Mouse (Mus musculus): ENCODE data around the gene Sorcs3. TPM values are rescaled to one million over a fixed set of nuclear protein-coding genes. Genes with fewer than 3 reads are reported as not detected.

The Sorcs3 gene
- polyA plus RNA-seq, 1 experiment from 2014 or later, result 9.9 TPM

- Histone ChIP-seq H3K27ac (ENCODE audit: low read length) (no peak overlapping the region), H3K4me2 (ENCODE audit: low read length) (no peak overlapping the region), H3K36me3 (ENCODE audit: control insufficient read depth, insufficient read depth) (no peaks in the 10 kb centered on the region), H3K4me3 (replicated peaks; ENCODE audit: low read length) (no peak overlapping the region), H3K4me1 (replicated peaks; ENCODE audit: control insufficient read depth, insufficient read depth, low read length) (peaks cover 16% of the 10 kb centered on the region), H3K9ac (replicated peaks; ENCODE audit: low read depth, low read length) (no peak overlapping the region), H3K9me3 (ENCODE audit: control insufficient read depth, low read length) (no peaks in the 10 kb centered on the region), H3K27me3 (replicated peaks; ENCODE audit: control insufficient read depth, insufficient read depth, low read length) (no peaks in the 10 kb centered on the region)
- ATAC-seq, result no peak
- WGBS, result 84% methylated on average over 5 of the region's 5 CpGs
Measured at GRCm38 (mm10) chr19:48461141-48461540, 255.3 kb downstream of the Sorcs3 start.

GRCm38 (mm10) chr19:48462426-48462825, 256.6 kb downstream of the Sorcs3 start:
- Histone ChIP-seq H3K9ac (replicated peaks; ENCODE audit: low read depth, low read length) (no peak overlapping the region), H3K4me3 (replicated peaks; ENCODE audit: low read length) (no peak overlapping the region), H3K4me1 (replicated peaks; ENCODE audit: control insufficient read depth, insufficient read depth, low read length) (peaks cover 16% of the 10 kb centered on the region), H3K9me3 (ENCODE audit: control insufficient read depth, low read length) (no peaks in the 10 kb centered on the region), H3K27me3 (replicated peaks; ENCODE audit: control insufficient read depth, insufficient read depth, low read length) (no peaks in the 10 kb centered on the region), H3K27ac (ENCODE audit: low read length) (no peak overlapping the region), H3K4me2 (ENCODE audit: low read length) (no peak overlapping the region), H3K36me3 (ENCODE audit: control insufficient read depth, insufficient read depth) (no peaks in the 10 kb centered on the region)
- 55% methylated on average over 3 of the region's 3 CpGs for WGBS
- no peak for ATAC-seq

- Histone ChIP-seq H3K27ac (ENCODE audit: low read length) (no peak overlapping the region), H3K4me2 (ENCODE audit: low read length) (no peak overlapping the region), H3K4me1 (replicated peaks; ENCODE audit: control insufficient read depth, insufficient read depth, low read length) (peaks cover 16% of the 10 kb centered on the region), H3K4me3 (replicated peaks; ENCODE audit: low read length) (no peak overlapping the region), H3K36me3 (ENCODE audit: control insufficient read depth, insufficient read depth) (no peaks in the 10 kb centered on the region), H3K9me3 (ENCODE audit: control insufficient read depth, low read length) (no peaks in the 10 kb centered on the region), H3K27me3 (replicated peaks; ENCODE audit: control insufficient read depth, insufficient read depth, low read length) (no peaks in the 10 kb centered on the region), H3K9ac (replicated peaks; ENCODE audit: low read depth, low read length) (no peak overlapping the region)
- ATAC-seq, result peak; percentile 86
- WGBS, result 53% methylated on average over 3 of the region's 3 CpGs
Measured at GRCm38 (mm10) chr19:48463494-48463893, 257.7 kb downstream of the Sorcs3 start.

- no peak overlapping the region for H3K4me2 ChIP-seq (ENCODE audit: low read length)
Measured at GRCm38 (mm10) chr19:48467471-48467870, 261.6 kb downstream of the Sorcs3 start.

GRCm38 (mm10) chr19:48469791-48470410, 264.1 kb downstream of the Sorcs3 start:
- no peaks in the 10 kb centered on the region for H3K9me3 ChIP-seq (ENCODE audit: control insufficient read depth, low read length)
- H3K27ac ChIP-seq (ENCODE audit: low read length), result no peak overlapping the region
- no peak overlapping the region for H3K4me3 ChIP-seq (replicated peaks; ENCODE audit: low read length)
- ATAC-seq, result no peak
- H3K27me3 ChIP-seq (replicated peaks; ENCODE audit: control insufficient read depth, insufficient read depth, low read length), result no peaks in the 10 kb centered on the region
- WGBS, result 82% methylated on average over 4 of the region's 4 CpGs
- no peak overlapping the region for H3K4me2 ChIP-seq (ENCODE audit: low read length)
- no peak overlapping the region for H3K9ac ChIP-seq (replicated peaks; ENCODE audit: low read depth, low read length)
- H3K36me3 ChIP-seq (ENCODE audit: control insufficient read depth, insufficient read depth), result no peaks in the 10 kb centered on the region
- no peaks in the 10 kb centered on the region for H3K4me1 ChIP-seq (replicated peaks; ENCODE audit: control insufficient read depth, insufficient read depth, low read length)

More at GRCm38 (mm10) chr19:48467471-48467870, 261.6 kb downstream of the Sorcs3 start:
- Histone ChIP-seq H3K9ac (replicated peaks; ENCODE audit: low read depth, low read length) (no peak overlapping the region), H3K9me3 (ENCODE audit: control insufficient read depth, low read length) (no peaks in the 10 kb centered on the region), H3K27ac (ENCODE audit: low read length) (no peak overlapping the region), H3K4me1 (replicated peaks; ENCODE audit: control insufficient read depth, insufficient read depth, low read length) (peaks cover 12% of the 10 kb centered on the region), H3K27me3 (replicated peaks; ENCODE audit: control insufficient read depth, insufficient read depth, low read length) (no peaks in the 10 kb centered on the region), H3K36me3 (ENCODE audit: control insufficient read depth, insufficient read depth) (no peaks in the 10 kb centered on the region), H3K4me3 (replicated peaks; ENCODE audit: low read length) (no peak overlapping the region)
- no peak for ATAC-seq
- 80% methylated on average over 4 of the region's 4 CpGs for whole genome bisulfite sequencing

GRCm38 (mm10) chr19:48471927-48472326, 266.1 kb downstream of the Sorcs3 start:
- Histone ChIP-seq H3K4me3 (replicated peaks; ENCODE audit: low read length) (no peak overlapping the region), H3K4me1 (replicated peaks; ENCODE audit: control insufficient read depth, insufficient read depth, low read length) (no peaks in the 10 kb centered on the region), H3K9me3 (ENCODE audit: control insufficient read depth, low read length) (no peaks in the 10 kb centered on the region), H3K27me3 (replicated peaks; ENCODE audit: control insufficient read depth, insufficient read depth, low read length) (no peaks in the 10 kb centered on the region), H3K4me2 (ENCODE audit: low read length) (no peak overlapping the region), H3K9ac (replicated peaks; ENCODE audit: low read depth, low read length) (no peak overlapping the region), H3K27ac (ENCODE audit: low read length) (no peak overlapping the region), H3K36me3 (ENCODE audit: control insufficient read depth, insufficient read depth) (no peaks in the 10 kb centered on the region)
- 70% methylated on average over 5 of the region's 5 CpGs for WGBS
- ATAC-seq, result no peak

- no peaks in the 10 kb centered on the region for H3K4me1 ChIP-seq (replicated peaks; ENCODE audit: control insufficient read depth, insufficient read depth, low read length)
- H3K4me3 ChIP-seq (replicated peaks; ENCODE audit: low read length), result no peak overlapping the region
- H3K27me3 ChIP-seq (replicated peaks; ENCODE audit: control insufficient read depth, insufficient read depth, low read length), result no peaks in the 10 kb centered on the region
- H3K9ac ChIP-seq (replicated peaks; ENCODE audit: low read depth, low read length), result no peak overlapping the region
- H3K27ac ChIP-seq (ENCODE audit: low read length), result no peak overlapping the region
- ATAC-seq, result no peak
- no peak overlapping the region for H3K4me2 ChIP-seq (ENCODE audit: low read length)
- H3K9me3 ChIP-seq (ENCODE audit: control insufficient read depth, low read length), result no peaks in the 10 kb centered on the region
- no peaks in the 10 kb centered on the region for H3K36me3 ChIP-seq (ENCODE audit: control insufficient read depth, insufficient read depth)
- WGBS, result 84% methylated on average over 6 of the region's 6 CpGs
Measured at GRCm38 (mm10) chr19:48475784-48476410, 270.1 kb downstream of the Sorcs3 start.

- Histone ChIP-seq H3K9me3 (ENCODE audit: control insufficient read depth, low read length) (no peaks in the 10 kb centered on the region), H3K27me3 (replicated peaks; ENCODE audit: control insufficient read depth, insufficient read depth, low read length) (no peaks in the 10 kb centered on the region), H3K4me2 (ENCODE audit: low read length) (no peak overlapping the region), H3K36me3 (ENCODE audit: control insufficient read depth, insufficient read depth) (no peaks in the 10 kb centered on the region), H3K4me3 (replicated peaks; ENCODE audit: low read length) (no peak overlapping the region), H3K4me1 (replicated peaks; ENCODE audit: control insufficient read depth, insufficient read depth, low read length) (peaks cover 5% of the 10 kb centered on the region), H3K9ac (replicated peaks; ENCODE audit: low read depth, low read length) (no peak overlapping the region), H3K27ac (ENCODE audit: low read length) (no peak overlapping the region)
- ATAC-seq, result no peak
- WGBS, result 34% methylated on average over 2 of the region's 2 CpGs
Measured at GRCm38 (mm10) chr19:48478864-48479263, 273.0 kb downstream of the Sorcs3 start.

GRCm38 (mm10) chr19:48482946-48483345, 277.1 kb downstream of the Sorcs3 start:
- Histone ChIP-seq H3K9me3 (ENCODE audit: control insufficient read depth, low read length) (no peaks in the 10 kb centered on the region), H3K9ac (replicated peaks; ENCODE audit: low read depth, low read length) (no peak overlapping the region), H3K27me3 (replicated peaks; ENCODE audit: control insufficient read depth, insufficient read depth, low read length) (no peaks in the 10 kb centered on the region), H3K4me3 (replicated peaks; ENCODE audit: low read length) (no peak overlapping the region), H3K4me2 (ENCODE audit: low read length) (no peak overlapping the region), H3K27ac (ENCODE audit: low read length) (no peak overlapping the region), H3K4me1 (replicated peaks; ENCODE audit: control insufficient read depth, insufficient read depth, low read length) (peaks cover 5% of the 10 kb centered on the region), H3K36me3 (ENCODE audit: control insufficient read depth, insufficient read depth) (no peaks in the 10 kb centered on the region)
- 22% methylated on average over 3 of the region's 3 CpGs for WGBS
- ATAC-seq, result peak; percentile 54

Measured in forebrain, embryonic 16.5 days (tissue).